Mouse (Mus musculus): ENCODE measurements around the gene Fscn1. TPM values are rescaled to one million over a fixed set of nuclear protein-coding genes. Genes with fewer than 3 reads are reported as not detected.

Fscn1 gene
- polyA plus RNA-seq, 1 experiment from 2014 or later: 665 TPM

- 87% methylated on average over 5 of the region's 5 CpGs for WGBS
- no peak for ATAC-seq (ENCODE audit: low FRiP score)
- H3K27ac ChIP-seq: no peak overlapping the region
Measured at GRCm38 (mm10) chr5:142988520-142988919, 28.4 kb downstream of the Fscn1 start.

GRCm38 (mm10) chr5:142989167-142989566, 29.0 kb downstream of the Fscn1 start:
- ATAC-seq (ENCODE audit: low FRiP score): no peak

More at GRCm38 (mm10) chr5:142988520-142988919, 28.4 kb downstream of the Fscn1 start:
- Histone ChIP-seq H3K9ac (no peak overlapping the region), H3K27me3 (no peaks in the 10 kb centered on the region), H3K4me1 (no peaks in the 10 kb centered on the region), H3K36me3 (replicated peaks) (peaks cover 31% of the 10 kb centered on the region), H3K4me2 (no peak overlapping the region), H3K9me3 (0 out of 2 replicates have a peak, but pooled peaks cover 6% of the 10 kb centered on the region), H3K4me3 (replicated peaks) (no peak overlapping the region)

DNA sequence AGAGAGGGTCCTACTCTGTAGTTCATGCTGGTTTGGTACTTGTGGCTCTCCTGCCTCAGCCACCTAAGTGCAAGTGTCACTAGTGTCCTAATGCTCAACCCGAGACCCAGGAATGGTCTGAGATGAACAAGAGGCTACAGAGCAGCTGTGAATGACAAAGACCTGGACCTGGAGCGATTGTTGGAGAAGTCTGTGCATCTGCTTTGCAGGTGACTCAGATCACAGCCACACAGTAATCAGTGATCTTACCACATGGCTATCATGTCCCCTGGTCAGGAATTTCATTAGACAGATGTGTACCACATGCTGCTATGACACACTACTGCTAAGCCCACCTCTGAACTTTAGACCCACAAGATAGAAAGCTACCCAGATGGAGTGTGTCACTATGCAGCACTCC, 34.6 kb downstream of the Fscn1 start:
- H3K4me1 ChIP-seq: no peaks in the 10 kb centered on the region
- peaks cover 40% of the 10 kb centered on the region for H3K36me3 ChIP-seq (replicated peaks)
- H3K27me3 ChIP-seq: no peaks in the 10 kb centered on the region
- 94% methylated on average over 2 of the region's 2 CpGs for WGBS
- H3K4me3 ChIP-seq (replicated peaks): no peak overlapping the region
- H3K27ac ChIP-seq: no peak overlapping the region
- no peak for ATAC-seq (ENCODE audit: low FRiP score)
- H3K4me2 ChIP-seq: no peak overlapping the region
- H3K9me3 ChIP-seq: no peaks in the 10 kb centered on the region
- H3K9ac ChIP-seq: no peak overlapping the region

More at GRCm38 (mm10) chr5:142989167-142989566, 29.0 kb downstream of the Fscn1 start:
- Histone ChIP-seq H3K4me1 (no peaks in the 10 kb centered on the region), H3K4me2 (no peak overlapping the region), H3K9ac (no peak overlapping the region), H3K4me3 (replicated peaks) (no peak overlapping the region), H3K9me3 (0 out of 2 replicates have a peak, but pooled peaks cover 6% of the 10 kb centered on the region), H3K27me3 (no peaks in the 10 kb centered on the region), H3K27ac (no peak overlapping the region), H3K36me3 (replicated peaks) (peaks cover 35% of the 10 kb centered on the region)
- WGBS: 86% methylated on average over 3 of the region's 3 CpGs

DNA sequence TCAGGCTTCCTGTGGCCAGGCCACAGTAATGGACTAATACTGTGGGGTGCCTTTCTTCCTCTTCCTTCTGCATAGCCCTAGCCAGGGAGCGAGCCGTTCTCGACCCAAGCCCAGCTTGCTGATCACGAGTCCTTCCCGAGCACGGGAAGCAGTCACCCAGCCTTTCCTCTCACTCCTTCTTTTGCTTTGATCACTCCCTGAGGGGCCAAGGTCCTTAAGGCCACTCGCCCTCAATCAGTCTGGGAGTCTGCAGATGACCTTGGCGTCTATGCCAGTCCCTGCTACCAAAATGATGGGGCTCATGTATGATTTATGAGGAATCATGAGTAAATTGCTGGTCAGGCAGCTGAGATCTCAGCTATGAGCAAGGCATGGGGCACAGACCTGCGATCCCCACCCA, 37.4 kb downstream of the Fscn1 start:
- Histone ChIP-seq H3K9me3 (no peaks in the 10 kb centered on the region), H3K36me3 (replicated peaks) (peaks cover 21% of the 10 kb centered on the region), H3K4me3 (replicated peaks) (no peak overlapping the region), H3K4me2 (no peak overlapping the region), H3K4me1 (peaks cover 10% of the 10 kb centered on the region), H3K9ac (no peak overlapping the region), H3K27me3 (no peaks in the 10 kb centered on the region), H3K27ac (no peak overlapping the region; the same call in 1 of the 2 replicates)
- no peak for ATAC-seq (ENCODE audit: low FRiP score)
- WGBS: 83% methylated on average over 9 of the region's 9 CpGs

- Histone ChIP-seq H3K4me3 (replicated peaks) (no peak overlapping the region), H3K4me2 (no peak overlapping the region), H3K27me3 (no peaks in the 10 kb centered on the region), H3K9me3 (no peaks in the 10 kb centered on the region), H3K9ac (no peak overlapping the region), H3K36me3 (replicated peaks) (peaks cover 14% of the 10 kb centered on the region), H3K4me1 (peaks cover 10% of the 10 kb centered on the region), H3K27ac (no peak overlapping the region)
- 66% methylated on average over 2 of the region's 2 CpGs for WGBS
- ATAC-seq (ENCODE audit: low FRiP score): no peak
Measured at GRCm38 (mm10) chr5:142998171-142998570, 38.0 kb downstream of the Fscn1 start.

DNA sequence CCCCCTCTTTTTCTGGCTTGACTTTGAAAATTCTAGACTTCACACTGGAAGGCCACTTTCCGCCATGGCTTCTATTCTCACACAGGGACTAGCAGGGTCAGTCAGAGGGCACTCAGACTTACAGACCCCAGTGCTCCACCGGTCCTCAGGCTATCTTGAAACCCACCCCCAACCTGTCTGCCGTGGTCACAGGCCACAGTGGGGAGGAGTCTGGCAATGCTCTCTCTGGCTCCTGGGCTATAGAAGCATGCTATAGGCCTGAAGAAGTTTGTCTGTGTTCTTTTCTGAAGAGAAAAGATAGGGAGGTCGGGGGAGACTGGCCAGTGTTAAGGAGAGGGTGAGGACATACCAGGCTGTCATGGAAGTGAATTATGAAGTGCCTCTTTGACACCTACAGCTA, 39.9 kb downstream of the Fscn1 start:
- 61% methylated on average over 4 of the region's 4 CpGs for WGBS
- Histone ChIP-seq H3K4me1 (peaks cover 10% of the 10 kb centered on the region), H3K4me2 (no peak overlapping the region), H3K4me3 (replicated peaks) (no peak overlapping the region), H3K9me3 (no peaks in the 10 kb centered on the region), H3K27ac (peak overlapping the region; percentile 88), H3K36me3 (replicated peaks) (peaks cover 7% of the 10 kb centered on the region), H3K27me3 (no peaks in the 10 kb centered on the region), H3K9ac (no peak overlapping the region)
- no peak for ATAC-seq (ENCODE audit: low FRiP score)

GRCm38 (mm10) chr5:143000654-143001500, 40.7 kb downstream of the Fscn1 start:
- Histone ChIP-seq H3K36me3 (replicated peaks) (peaks cover 7% of the 10 kb centered on the region), H3K27me3 (no peaks in the 10 kb centered on the region), H3K4me1 (peaks cover 10% of the 10 kb centered on the region), H3K9ac (peak overlapping the region; percentile 45), H3K4me2 (no peak overlapping the region), H3K4me3 (replicated peaks) (no peak overlapping the region), H3K9me3 (no peaks in the 10 kb centered on the region), H3K27ac (peak overlapping the region; percentile 88)
- WGBS: 55% methylated on average over 9 of the region's 9 CpGs
- peak; percentile 53; the same call in 1 of the 2 replicates for ATAC-seq (ENCODE audit: low FRiP score)

GRCm38 (mm10) chr5:143009383-143009782, 49.2 kb downstream of the Fscn1 start:
- Histone ChIP-seq H3K27ac (peak overlapping the region; percentile 61; the same call in 1 of the 2 replicates), H3K9ac (no peak overlapping the region), H3K4me2 (no peak overlapping the region), H3K9me3 (no peaks in the 10 kb centered on the region), H3K4me1 (peaks cover 8% of the 10 kb centered on the region; the same call in 1 of the 2 replicates), H3K4me3 (replicated peaks) (no peak overlapping the region), H3K27me3 (no peaks in the 10 kb centered on the region), H3K36me3 (replicated peaks) (peaks cover 49% of the 10 kb centered on the region)
- ATAC-seq (ENCODE audit: low FRiP score): no peak
- 45% methylated on average over 11 of the region's 11 CpGs for WGBS

GRCm38 (mm10) chr5:143017401-143017800, 57.3 kb downstream of the Fscn1 start:
- H3K27me3 ChIP-seq: no peaks in the 10 kb centered on the region
- peaks cover 39% of the 10 kb centered on the region for H3K36me3 ChIP-seq (replicated peaks)

More at GRCm38 (mm10) chr5:143017401-143017800, 57.3 kb downstream of the Fscn1 start:
- H3K4me1 ChIP-seq: no peaks in the 10 kb centered on the region
- H3K9me3 ChIP-seq: no peaks in the 10 kb centered on the region
- H3K4me2 ChIP-seq: no peak overlapping the region
- ATAC-seq (ENCODE audit: low FRiP score): no peak
- H3K27ac ChIP-seq: no peak overlapping the region
- WGBS: 94% methylated on average over 5 of the region's 5 CpGs
- H3K4me3 ChIP-seq (replicated peaks): no peak overlapping the region
- H3K9ac ChIP-seq: no peak overlapping the region

Other genes starting within 250 kb of the Fscn1 start
- 56.8 and 64.6 TPM in 2 replicates for gene Tnrc18, start 142.7 kb upstream of the Fscn1 start, polyA plus RNA-seq (2016; fragmentation: Nextera tagmentation; extraction: Ambion mirVana)
- gene Fbxl18, start 64.9 kb upstream of the Fscn1 start, polyA plus RNA-seq (2016; fragmentation: Nextera tagmentation; extraction: Ambion mirVana): 24.0 and 24.6 TPM in 2 replicates
- 12,389 and 14,301 TPM in 2 replicates for gene Actb, start 53.6 kb upstream of the Fscn1 start, polyA plus RNA-seq (2016; fragmentation: Nextera tagmentation; extraction: Ambion mirVana)
- gene Rnf216, start 152.7 kb downstream of the Fscn1 start, polyA plus RNA-seq (2016; fragmentation: Nextera tagmentation; extraction: Ambion mirVana): 52.3 and 54.8 TPM in 2 replicates
- gene Olfr718-ps1, start 187.2 kb downstream of the Fscn1 start, polyA plus RNA-seq (2016; fragmentation: Nextera tagmentation; extraction: Ambion mirVana): 0.05 TPM in 1 of 2 replicates, not detected in the other
- gene Rbak, start 220.4 kb downstream of the Fscn1 start, polyA plus RNA-seq (2016; fragmentation: Nextera tagmentation; extraction: Ambion mirVana): 17.5 and 17.9 TPM in 2 replicates
- gene Spdye4b, start 220.7 kb downstream of the Fscn1 start, polyA plus RNA-seq (2016; fragmentation: Nextera tagmentation; extraction: Ambion mirVana): not detected in 2 replicates

Measured in forebrain, embryonic 12.5 days (tissue).